Mouse (Mus musculus) left cerebral cortex, adult 18-20 months (tissue): ENCODE data around the gene Ubap1l. TPM values are rescaled to one million over a fixed set of nuclear protein-coding genes. Genes with fewer than 3 reads are reported as not detected.
"Not testable (repeated sequence)": the region's sequence is repeated elsewhere in the genome, so short reads cannot be mapped to it uniquely, and the experiment has no call there.

Source experiments
- DNase-seq, 2 experiments: peaks; one replicate each; pipeline ENCODE4 v3.0.0; 2021 to 2022; ENCODE audit warnings: low spot score in 2 of 2, mixed read lengths in 1 of 2
- long read RNA-seq, 2 experiments: library from polyadenylated mRNA; stranded (forward); transcript quantifications; one replicate each; pipeline ENCODE4 v2.0.0; 2021
- total RNA-seq, 2 experiments: library from RNA; stranded (reverse); gene quantifications; 2 replicates each; pipeline ENCODE4 v1.2.3; 2021

Gene Ubap1l
- total RNA-seq = 1 to 10 TPM; 4.0 to 5.2 TPM
- long read RNA-seq, experiment 1, partial matches to known transcripts = 0 of 1 reads
- long read RNA-seq, experiment 1, other reads (novel, unspliced or antisense) = 1 of 1 reads
- long read RNA-seq, experiment 2, partial matches to known transcripts = 1 of 1 reads
- long read RNA-seq, experiment 2, other reads (novel, unspliced or antisense) = 0 of 1 reads

GRCm38 (mm10) chr9:65360641-65361448 is at the start of gene Ubap1l:
Gene Ubap1l (plus strand): TSS chr9:65361041.
- no peak for DNase-seq

- DNase-seq = no peak
These were observed 48.0 kb upstream of the Ubap1l start for GRCm38 (mm10) chr9:65312669-65313357.

DNA sequence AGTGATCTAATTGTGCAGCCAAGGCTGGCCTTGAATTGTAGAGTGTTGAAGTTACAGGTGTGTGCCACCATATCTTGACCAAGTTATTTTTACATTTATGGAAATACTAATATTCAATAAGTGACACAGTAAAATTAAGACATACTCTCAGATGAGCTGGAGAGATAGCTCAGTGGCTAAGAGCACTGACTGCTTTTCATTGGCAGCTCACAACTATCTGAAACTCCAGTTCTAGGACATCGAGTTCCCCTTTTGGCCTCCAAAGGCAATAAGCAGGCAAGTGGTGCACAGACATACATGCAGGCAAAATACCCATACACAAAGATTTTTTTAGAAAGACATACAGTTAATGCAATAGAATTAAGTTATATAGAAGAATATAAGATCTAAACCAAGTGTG is 47.0 kb upstream of the Ubap1l start:
- DNase-seq = no peak

GRCm38 (mm10) chr9:65322255-65322900 is 38.5 kb upstream of the Ubap1l start:
- DNase-seq = no peak

GRCm38 (mm10) chr9:65325971-65326370 is 34.9 kb upstream of the Ubap1l start:
- no peak for DNase-seq

GRCm38 (mm10) chr9:65327371-65327770 is 33.5 kb upstream of the Ubap1l start:
- DNase-seq = no peak

DNA sequence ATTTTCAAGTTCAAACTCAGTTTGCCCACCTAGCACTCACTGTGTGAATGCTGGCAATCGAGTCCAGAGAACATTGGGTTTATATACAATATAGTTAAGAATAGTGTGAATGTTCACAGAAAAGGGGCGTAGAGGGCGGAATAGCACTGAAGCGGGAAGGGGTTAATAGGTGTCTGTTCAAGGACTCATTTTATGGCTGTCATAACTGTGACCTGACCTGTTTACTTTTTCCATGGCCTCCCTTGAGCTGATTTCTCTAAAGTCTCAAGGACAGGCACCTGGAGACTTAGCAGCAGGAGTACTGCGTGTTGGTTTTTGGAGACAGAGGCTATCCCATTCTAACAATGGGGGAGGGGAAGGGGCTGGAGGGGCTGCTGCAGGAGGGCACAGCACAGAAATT is 26.9 kb upstream of the Ubap1l start:
- DNase-seq = no peak

GRCm38 (mm10) chr9:65339146-65339545 is 21.7 kb upstream of the Ubap1l start:
- DNase-seq = no peak

DNA sequence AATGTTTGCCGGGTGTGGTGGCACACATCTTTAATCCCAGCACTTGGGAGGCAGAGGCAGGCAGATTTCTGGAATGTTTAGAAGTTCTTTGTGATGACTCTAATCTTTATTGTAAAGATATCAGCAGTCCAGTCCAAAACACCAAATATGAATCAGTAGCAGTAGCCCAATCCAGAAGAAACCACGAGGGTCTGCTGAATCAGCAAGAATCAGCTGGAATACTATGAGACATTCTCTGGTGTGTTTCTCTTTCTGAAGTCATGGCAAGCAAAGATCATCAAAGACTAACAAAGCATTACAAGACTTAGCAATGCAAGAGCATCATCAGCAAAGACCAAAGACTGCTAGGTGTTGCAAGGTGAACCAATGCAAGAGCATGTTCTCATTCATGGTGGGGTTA is 20.4 kb upstream of the Ubap1l start:
- DNase-seq = no peak

- DNase-seq = not testable (repeated sequence)
These were observed 15.4 kb upstream of the Ubap1l start for GRCm38 (mm10) chr9:65345439-65345838.

DNA sequence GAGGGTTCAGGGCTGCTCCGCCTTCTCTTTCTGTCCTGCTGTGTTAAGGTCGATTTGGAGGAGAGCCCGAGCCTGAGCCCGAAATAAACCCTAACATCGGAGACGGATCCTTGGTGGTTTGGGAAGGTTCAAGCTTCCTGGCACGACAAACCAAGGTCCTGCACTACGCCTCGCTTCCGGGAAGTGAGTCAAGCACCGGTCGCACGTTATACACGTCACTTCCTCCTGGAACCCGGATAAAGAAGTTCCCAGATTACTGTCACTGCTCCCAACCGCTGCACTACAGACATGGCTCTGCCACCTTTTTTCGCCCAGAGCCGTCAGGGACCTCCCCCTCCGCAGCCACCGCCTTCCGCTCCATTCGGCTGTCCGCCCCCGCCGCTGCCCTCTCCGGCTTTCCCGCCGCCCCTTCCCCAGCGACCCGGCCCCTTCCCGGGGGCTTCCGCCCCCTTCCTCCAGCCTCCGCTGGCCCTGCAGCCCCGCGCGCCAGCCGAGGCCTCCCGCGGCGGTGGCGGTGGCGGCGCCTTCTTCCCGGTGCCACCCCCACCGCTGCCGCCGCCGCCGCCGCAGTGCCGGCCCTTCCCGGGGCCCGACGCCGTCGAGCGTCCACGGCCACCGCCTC is 14.9 kb upstream of the Ubap1l start, which contains the start of gene Pdcd7:
Pdcd7 (plus strand) TSS at position 251 of the 622 bp plus-strand sequence.
- DNase-seq = peak; percentile 96 to 98

GRCm38 (mm10) chr9:65346476-65347111 is 14.2 kb upstream of the Ubap1l start:
- peak; percentile 25 to 58 for DNase-seq

- DNase-seq = no peak
These were observed 13.6 kb upstream of the Ubap1l start for GRCm38 (mm10) chr9:65347112-65347850.

GRCm38 (mm10) chr9:65353251-65353650 is 7.6 kb upstream of the Ubap1l start:
- DNase-seq = no peak

- DNase-seq = no peak
These were observed 4.3 kb upstream of the Ubap1l start for GRCm38 (mm10) chr9:65356561-65356960.

GRCm38 (mm10) chr9:65356971-65357370 is 3.9 kb upstream of the Ubap1l start:
- no peak for DNase-seq

- DNase-seq = no peak
These were observed 1.8 kb upstream of the Ubap1l start for GRCm38 (mm10) chr9:65358956-65359480.

DNA sequence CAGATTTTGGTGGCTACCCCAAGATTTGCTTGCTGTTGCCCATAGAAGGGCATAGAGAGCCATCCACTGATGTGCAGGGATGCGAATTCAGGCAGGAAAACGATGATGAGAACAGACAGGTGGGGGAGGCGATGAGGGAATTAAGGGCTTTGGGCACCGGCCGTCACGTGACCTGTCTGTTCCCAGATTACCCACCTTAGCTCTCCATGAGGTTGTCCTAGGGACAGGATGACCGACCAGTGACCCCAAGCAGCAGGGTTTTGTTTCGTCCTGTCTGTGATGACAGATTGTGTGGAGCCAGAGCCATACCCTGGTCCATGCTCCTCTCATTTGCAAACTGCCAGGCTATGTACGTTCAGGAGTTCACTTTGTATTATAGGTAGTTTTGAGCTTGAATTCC is 2.8 kb downstream of the Ubap1l start:
- no peak for DNase-seq

GRCm38 (mm10) chr9:65365721-65366120 is 4.9 kb downstream of the Ubap1l start:
- no peak for DNase-seq

GRCm38 (mm10) chr9:65371756-65372155 is 10.9 kb downstream of the Ubap1l start:
- no peak for DNase-seq
